Mouse (Mus musculus) lung, adult 2 months (tissue): Measurements from ENCODE around the gene Frmd5.

ENCODE experiments used
- CTCF ChIP-seq: fragments of 200-500 bp; IDR thresholded peaks from 2 replicates; pipeline ENCODE4 v1.5.1; 2011; ENCODE audit warnings: mild to moderate bottlenecking, low read length, control low read depth; ENCODE audit not compliant: insufficient read depth
- POLR2A ChIP-seq: fragments of 200-500 bp; IDR thresholded peaks from 2 replicates; pipeline ENCODE4 v1.6.1; 2011; ENCODE audit warnings: low read depth, mild to moderate bottlenecking, control low read depth, low read length, borderline replicate concordance; ENCODE audit errors: extremely low read depth

GRCm38 (mm10) chr2:121610008-121610884, 196.6 kb downstream of the Frmd5 start:
- TF ChIP-seq POLR2A, result no peak
- TF ChIP-seq CTCF, result no peak
